Mouse (Mus musculus) liver, embryonic 14.5 days (tissue): ENCODE results near the gene Ezr. TPM values are rescaled to one million over a fixed set of nuclear protein-coding genes. Genes with fewer than 3 reads are reported as not detected.

Experiments
- ATAC-seq: fragments of 200-750 bp; cut with Nextera tagmentation; 2 replicates; pipeline ENCODE4 v1.8.0; 2017; ENCODE audit warnings: moderate number of reproducible peaks, mild to moderate bottlenecking, moderate library complexity; ENCODE audit not compliant: insufficient read depth
- DNase-seq, 3 experiments: peaks; one replicate each; pipeline ENCODE4 v3.0.0-alpha.2; 2012 to 2013; ENCODE audit warnings: low read depth in 3 of 3, low spot score in 3 of 3
- H3K27ac ChIP-seq: fragments of 300-500 bp; sonication (generic); 2 replicates; pipeline ENCODE4 v1.5.1; 2014; ENCODE audit warnings: moderate library complexity, mild to moderate bottlenecking, control low read depth, inconsistent platforms
- H3K27me3 ChIP-seq: fragments of 300-500 bp; sonication (generic); 2 replicates; pipeline ENCODE4 v1.6.1; 2014; ENCODE audit warnings: mild to moderate bottlenecking, low read length, moderate library complexity; ENCODE audit not compliant: control insufficient read depth, insufficient read depth
- H3K36me3 ChIP-seq: fragments of 300-500 bp; sonication (generic); replicated peaks from 2 replicates; pipeline ENCODE4 v1.6.1; 2014; ENCODE audit warnings: low read depth; ENCODE audit not compliant: control insufficient read depth, insufficient read depth
- H3K4me1 ChIP-seq, 2 experiments: fragments of 200-500 bp in 1 of 2; fragments of 300-500 bp in 1 of 2; sonication (generic) in 1 of 2; replicated peaks; 2 replicates each; pipeline ENCODE4 v1.6.1; 2012 to 2014; ENCODE audit warnings: antibody characterized with exemption in 1 of 2, inconsistent platforms in 1 of 2, low read length in 1 of 2; ENCODE audit not compliant: control insufficient read depth in 2 of 2, insufficient read depth in 2 of 2
- H3K4me2 ChIP-seq: fragments of 300-500 bp; sonication (generic); 2 replicates; pipeline ENCODE4 v1.6.1; 2014; ENCODE audit warnings: low read depth, mild to moderate bottlenecking, control low read depth, moderate library complexity
- H3K4me3 ChIP-seq, 2 experiments: fragments of 200-500 bp in 1 of 2; fragments of 300-500 bp in 1 of 2; sonication (generic) in 1 of 2; 2 replicates each; pipeline ENCODE4 v1.5.1; 2012 to 2014; ENCODE audit warnings: low read depth in 2 of 2, low read length in 2 of 2, mild to moderate bottlenecking in 2 of 2, control low read depth in 1 of 2, inconsistent platforms in 1 of 2, moderate library complexity in 1 of 2; ENCODE audit not compliant: insufficient read depth in 1 of 2
- H3K9ac ChIP-seq: fragments of 300-500 bp; sonication (generic); replicated peaks from 2 replicates; pipeline ENCODE4 v1.6.1; 2014; ENCODE audit warnings: mild to moderate bottlenecking, control low read depth, moderate library complexity
- H3K9me3 ChIP-seq: fragments of 300-500 bp; sonication (generic); 2 replicates; pipeline ENCODE4 v1.6.1; 2016; ENCODE audit warnings: low read length, mixed read lengths; ENCODE audit not compliant: control insufficient read depth
- CTCF ChIP-seq: IDR thresholded peaks from 2 replicates; pipeline ENCODE4 v1.5.1; 2016; ENCODE audit warnings: antibody characterized with exemption, low read depth, control low read depth
- EP300 ChIP-seq: IDR thresholded peaks from 2 replicates; pipeline ENCODE4 v1.6.1; 2016; ENCODE audit warnings: antibody characterized with exemption, low read depth
- WGBS: fragments of 180-500 bp; shearing (Covaris S2); extraction: QIAGEN DNeasy Blood & Tissue Kit; methylation state at CpG from one replicate; pipeline ENCODE4 v1.1.7; 2014; ENCODE audit not compliant: insufficient replicate concordance; 5-methylcytosine and 5-hydroxymethylcytosine counted together
- polyA plus RNA-seq, 2 experiments: library from polyadenylated mRNA; depleted of rRNA in 1 of 2; stranded (reverse) in 1 of 2; unstranded in 1 of 2; fragments of >200 nt; fragmentation: Nextera tagmentation in 1 of 2; extraction: Ambion mirVana in 1 of 2; gene quantifications; 2 replicates each; pipeline versions ENCODE4 v1.2.1 to v1.2.3; 2012 to 2014

The Ezr gene
- polyA plus RNA-seq, 2 experiments, result 31.2 to 41.7 TPM

GRCm38 (mm10) chr17:6771661-6772489, 10.7 kb downstream of the Ezr start:
- no peak for TF ChIP-seq CTCF
- no peak for TF ChIP-seq EP300
- Histone ChIP-seq H3K4me3 (no peak overlapping the region), H3K27me3 (no peaks in the 10 kb centered on the region), H3K4me2 (no peak overlapping the region), H3K9me3 (no peaks in the 10 kb centered on the region), H3K9ac (no peak overlapping the region), H3K36me3 (no peaks in the 10 kb centered on the region), H3K4me1 (peaks cover 3 to 29% of the 10 kb centered on the region in 2 experiments; a peak in 3 of 4 replicates), H3K27ac (no peak overlapping the region)
- WGBS, result 73% methylated on average over 16 of the region's 16 CpGs
- no peak for ATAC-seq
- DNase-seq, result no peak

- no peak overlapping the region for H3K4me3 ChIP-seq
- no peak overlapping the region for H3K9ac ChIP-seq
- 26% methylated on average over 4 of the region's 4 CpGs for WGBS
- H3K4me1 ChIP-seq, result peaks cover 9 to 42% of the 10 kb centered on the region in 2 experiments
- no peaks in the 10 kb centered on the region for H3K36me3 ChIP-seq
- no peak overlapping the region for H3K27ac ChIP-seq
- no peaks in the 10 kb centered on the region for H3K9me3 ChIP-seq
- H3K4me2 ChIP-seq, result no peak overlapping the region
- no peak for TF ChIP-seq CTCF
- no peak for TF ChIP-seq EP300
- ATAC-seq (no peak), DNase-seq (no peak)
- H3K27me3 ChIP-seq, result no peaks in the 10 kb centered on the region
Measured at GRCm38 (mm10) chr17:6769602-6770001, 13.0 kb downstream of the Ezr start.

GRCm38 (mm10) chr17:6768301-6768788, 14.2 kb downstream of the Ezr start:
- no peak for ATAC-seq
- no peaks in the 10 kb centered on the region for H3K27me3 ChIP-seq
- no peak overlapping the region for H3K4me3 ChIP-seq
- TF ChIP-seq CTCF, result no peak
- no peak for TF ChIP-seq EP300
- H3K4me2 ChIP-seq, result no peak overlapping the region
- H3K27ac ChIP-seq, result no peak overlapping the region
- H3K9me3 ChIP-seq, result no peaks in the 10 kb centered on the region
- no peak overlapping the region for H3K9ac ChIP-seq
- no peak for DNase-seq
- 59% methylated on average over 5 of the region's 5 CpGs for WGBS
- H3K4me1 ChIP-seq, result peaks cover 19 to 46% of the 10 kb centered on the region in 2 experiments
- no peaks in the 10 kb centered on the region for H3K36me3 ChIP-seq

- no peak for TF ChIP-seq CTCF
- TF ChIP-seq EP300, result no peak
- WGBS, result 54% methylated on average over 5 of the region's 5 CpGs
- H3K27ac ChIP-seq, result no peak overlapping the region
- DNase-seq (no peak), ATAC-seq (no peak)
- H3K27me3 ChIP-seq, result no peaks in the 10 kb centered on the region
- no peak overlapping the region for H3K4me2 ChIP-seq
- H3K4me3 ChIP-seq, result no peak overlapping the region
- no peaks in the 10 kb centered on the region for H3K9me3 ChIP-seq
- no peak overlapping the region for H3K9ac ChIP-seq
- H3K4me1 ChIP-seq, result peaks cover 19 to 49% of the 10 kb centered on the region in 2 experiments
- no peaks in the 10 kb centered on the region for H3K36me3 ChIP-seq
Measured at GRCm38 (mm10) chr17:6767771-6768170, 14.8 kb downstream of the Ezr start.

- no peaks in the 10 kb centered on the region for H3K36me3 ChIP-seq
- TF ChIP-seq CTCF (no peak), EP300 (no peak)
- H3K9ac ChIP-seq, result no peak overlapping the region
- ATAC-seq, result peak; percentile 38; the same call in 1 of the 2 replicates
- H3K4me2 ChIP-seq, result no peak overlapping the region
- peaks cover 19 to 54% of the 10 kb centered on the region in 2 experiments for H3K4me1 ChIP-seq
- no peaks in the 10 kb centered on the region for H3K9me3 ChIP-seq
- no peak for DNase-seq
- no peaks in the 10 kb centered on the region for H3K27me3 ChIP-seq
- H3K4me3 ChIP-seq, result no peak overlapping the region
- 77% methylated on average over 4 of the region's 4 CpGs for WGBS
- H3K27ac ChIP-seq, result no peak overlapping the region
Measured at GRCm38 (mm10) chr17:6766823-6767222, 15.8 kb downstream of the Ezr start.
